Mouse (Mus musculus) hindbrain, embryonic 16.5 days (tissue): ENCODE results near the gene Cd81. TPM values are rescaled to one million over a fixed set of nuclear protein-coding genes. Genes with fewer than 3 reads are reported as not detected.

Experiments
- ATAC-seq: fragments of 200-750 bp; cut with Nextera tagmentation; 2 replicates; pipeline ENCODE4 v1.8.0; 2017; ENCODE audit warnings: moderate TSS enrichment, moderate library complexity
- H3K27ac ChIP-seq: fragments of 300-500 bp; sonication (generic); 2 replicates; pipeline ENCODE4 v1.5.1; 2014; ENCODE audit warnings: low read depth, mild to moderate bottlenecking, control low read depth, low read length, moderate library complexity
- H3K27me3 ChIP-seq: fragments of 300-500 bp; sonication (generic); replicated peaks from 2 replicates; pipeline ENCODE4 v1.6.1; 2014; ENCODE audit warnings: low read length; ENCODE audit not compliant: control insufficient read depth, insufficient read depth
- H3K36me3 ChIP-seq: fragments of 300-500 bp; sonication (generic); 2 replicates; pipeline ENCODE4 v1.6.1; 2014; ENCODE audit warnings: mild to moderate bottlenecking, low read length, moderate library complexity, mixed read lengths; ENCODE audit not compliant: control insufficient read depth, insufficient read depth
- H3K4me1 ChIP-seq: fragments of 300-500 bp; sonication (generic); 2 replicates; pipeline ENCODE4 v1.6.1; 2014; ENCODE audit warnings: low read depth, low read length; ENCODE audit not compliant: control insufficient read depth, insufficient read depth
- H3K4me2 ChIP-seq: fragments of 300-500 bp; sonication (generic); 2 replicates; pipeline ENCODE4 v1.6.1; 2014; ENCODE audit warnings: mild to moderate bottlenecking, low read length, control low read depth, moderate library complexity
- H3K4me3 ChIP-seq: fragments of 300-500 bp; sonication (generic); 2 replicates; pipeline ENCODE4 v1.5.1; 2014; ENCODE audit warnings: mild to moderate bottlenecking, low read length, control low read depth, moderate library complexity
- H3K9ac ChIP-seq: fragments of 300-500 bp; sonication (generic); 2 replicates; pipeline ENCODE4 v1.6.1; 2014; ENCODE audit warnings: low read depth, mild to moderate bottlenecking, control low read depth, low read length, moderate library complexity
- H3K9me3 ChIP-seq: fragments of 300-500 bp; sonication (generic); 2 replicates; pipeline ENCODE4 v1.6.1; 2014; ENCODE audit warnings: mild to moderate bottlenecking, low read length, moderate library complexity; ENCODE audit not compliant: control insufficient read depth
- WGBS: fragments of 180-500 bp; shearing (Covaris S2); extraction: QIAGEN DNeasy Blood & Tissue Kit; methylation state at CpG from one replicate; pipeline ENCODE4 v1.1.7; 2014; 5-methylcytosine and 5-hydroxymethylcytosine counted together
- polyA plus RNA-seq: library from polyadenylated mRNA; unstranded; fragments of >200 nt; fragmentation: Nextera tagmentation; extraction: Ambion mirVana; gene quantifications from 2 replicates; pipeline ENCODE4 v1.2.1, GENCODE M21; 2015

The Cd81 gene
- polyA plus RNA-seq, 1 experiment from 2014 or later: 585 TPM

DNA sequence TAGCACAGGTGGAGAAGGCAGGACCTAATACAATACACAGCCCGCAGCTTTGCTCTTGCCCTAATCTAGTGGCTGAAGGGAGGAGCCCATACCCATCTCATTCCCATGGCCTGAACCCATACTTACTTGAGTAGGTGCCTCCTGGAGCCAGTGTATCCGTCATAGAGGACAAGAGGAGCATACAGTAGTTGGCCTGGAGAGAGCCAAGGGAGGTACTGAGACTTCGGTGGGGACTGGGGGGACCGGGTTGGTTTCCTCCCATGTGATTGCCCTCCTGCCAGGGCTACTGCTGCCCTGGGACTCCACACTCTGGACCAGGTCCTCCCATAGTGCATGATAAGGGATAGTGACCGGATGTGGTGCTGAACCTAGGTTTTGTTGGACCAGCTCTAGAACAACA, 20.1 kb downstream of the Cd81 start:
- no peak overlapping the region for H3K4me3 ChIP-seq
- no peak overlapping the region for H3K9ac ChIP-seq
- no peak overlapping the region for H3K27ac ChIP-seq
- no peak for ATAC-seq
- no peaks in the 10 kb centered on the region for H3K27me3 ChIP-seq
- no peaks in the 10 kb centered on the region for H3K9me3 ChIP-seq
- no peak overlapping the region for H3K4me2 ChIP-seq
- peaks cover 21% of the 10 kb centered on the region for H3K4me1 ChIP-seq
- peaks cover under 1% of the 10 kb centered on the region; the same call in 1 of the 2 replicates for H3K36me3 ChIP-seq
- 87% methylated on average over 5 of the region's 5 CpGs for WGBS

DNA sequence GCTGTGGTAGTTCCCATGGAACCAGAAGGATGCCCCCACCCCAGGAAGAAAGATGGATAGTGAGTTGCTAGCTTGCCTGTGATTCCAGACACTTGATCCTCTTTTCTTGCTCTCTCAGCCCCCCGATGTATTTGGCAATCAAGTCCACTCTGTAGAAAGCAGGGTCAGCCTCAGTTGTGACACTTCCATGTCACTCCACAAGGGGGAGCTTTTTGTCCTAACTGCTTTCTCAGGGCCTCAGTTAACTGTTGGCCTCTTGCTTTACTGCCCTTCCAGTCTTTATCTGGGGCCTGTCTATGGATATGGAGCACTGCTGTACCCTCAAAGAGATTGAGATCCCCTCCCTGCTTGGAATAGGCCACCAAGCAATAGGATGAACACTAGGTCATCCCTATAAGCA, 20.5 kb downstream of the Cd81 start:
- Histone ChIP-seq H3K36me3 (no peaks in the 10 kb centered on the region), H3K9ac (no peak overlapping the region), H3K27me3 (no peaks in the 10 kb centered on the region), H3K9me3 (no peaks in the 10 kb centered on the region), H3K4me3 (no peak overlapping the region), H3K4me1 (peaks cover 16% of the 10 kb centered on the region), H3K27ac (no peak overlapping the region), H3K4me2 (no peak overlapping the region)
- WGBS: 74% methylated on average over 1 of the region's 1 CpGs
- ATAC-seq: no peak

DNA sequence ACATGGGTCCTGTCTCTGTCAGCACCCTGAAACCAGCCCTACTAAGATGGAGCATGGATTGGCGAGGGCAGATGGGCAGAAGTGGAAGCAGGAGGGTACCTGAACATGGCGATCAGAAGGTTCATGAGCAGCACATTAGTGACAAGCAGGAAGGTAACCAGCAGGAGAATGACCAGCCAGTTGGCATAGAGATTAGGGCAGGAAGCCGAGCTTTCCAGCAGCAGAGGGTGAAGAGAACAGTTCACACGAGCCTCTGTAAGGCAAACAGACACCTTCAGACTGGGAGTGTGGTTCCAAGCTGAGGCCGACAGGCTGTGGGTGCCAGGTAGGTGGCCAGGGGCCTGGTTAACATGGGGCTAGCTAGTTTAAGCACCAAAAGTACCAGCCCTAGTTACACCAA, 22.9 kb downstream of the Cd81 start:
- Histone ChIP-seq H3K4me1 (peaks cover 5% of the 10 kb centered on the region), H3K27me3 (no peaks in the 10 kb centered on the region), H3K27ac (no peak overlapping the region), H3K36me3 (no peaks in the 10 kb centered on the region), H3K4me2 (no peak overlapping the region), H3K9ac (no peak overlapping the region), H3K4me3 (no peak overlapping the region), H3K9me3 (no peaks in the 10 kb centered on the region)
- WGBS: 79% methylated on average over 5 of the region's 5 CpGs
- ATAC-seq: no peak

DNA sequence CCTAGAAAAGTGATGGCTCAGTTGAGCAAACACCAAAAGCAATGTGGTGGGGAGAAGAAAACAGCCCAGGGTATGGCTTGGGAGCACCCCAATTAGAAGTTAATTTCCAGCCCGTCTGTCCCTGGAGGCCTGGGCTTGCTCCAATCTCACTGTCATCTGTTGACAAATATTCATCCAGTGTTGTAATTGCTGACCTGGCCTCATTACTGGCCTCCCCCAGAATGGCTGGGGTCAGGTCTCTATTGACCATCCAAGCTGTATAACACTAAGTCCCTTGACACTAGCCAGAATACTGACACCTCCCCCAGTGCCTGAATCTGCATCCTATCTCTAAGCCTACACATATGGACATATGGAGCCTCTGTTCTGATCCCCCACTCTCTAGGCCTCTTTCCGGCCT, 24.8 kb downstream of the Cd81 start:
- no peak for ATAC-seq
- Histone ChIP-seq H3K4me2 (no peak overlapping the region), H3K36me3 (no peaks in the 10 kb centered on the region), H3K27ac (no peak overlapping the region), H3K9ac (no peak overlapping the region), H3K4me3 (no peak overlapping the region), H3K4me1 (no peaks in the 10 kb centered on the region), H3K27me3 (no peaks in the 10 kb centered on the region), H3K9me3 (no peaks in the 10 kb centered on the region)
- 91% methylated on average over 2 of the region's 2 CpGs for WGBS

DNA sequence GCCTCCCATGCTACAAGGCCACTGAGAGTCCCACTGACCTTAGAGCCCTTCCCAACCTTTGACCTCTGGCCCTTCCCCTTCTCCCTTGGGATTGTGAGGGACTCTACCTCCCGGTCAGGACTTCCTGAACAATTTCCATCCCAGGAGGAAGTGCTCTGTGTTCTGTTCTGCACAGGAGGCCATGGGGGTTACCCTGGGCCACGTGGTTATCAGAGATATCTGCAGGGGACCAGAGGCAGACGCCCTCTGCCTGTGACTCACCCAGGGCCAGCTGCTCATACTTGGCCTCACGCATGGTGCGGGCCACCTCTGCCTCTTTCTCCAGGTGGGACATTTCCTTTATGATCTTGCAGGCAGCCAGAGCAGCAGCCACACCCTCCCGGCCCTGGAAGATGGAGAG, 29.5 kb downstream of the Cd81 start:
- no peaks in the 10 kb centered on the region for H3K36me3 ChIP-seq
- no peaks in the 10 kb centered on the region for H3K27me3 ChIP-seq
- H3K4me3 ChIP-seq: no peak overlapping the region
- H3K9me3 ChIP-seq: no peaks in the 10 kb centered on the region
- no peak overlapping the region for H3K27ac ChIP-seq
- WGBS: 70% methylated on average over 6 of the region's 6 CpGs
- no peak for ATAC-seq
- H3K9ac ChIP-seq: no peak overlapping the region
- no peaks in the 10 kb centered on the region for H3K4me1 ChIP-seq
- H3K4me2 ChIP-seq: no peak overlapping the region

DNA sequence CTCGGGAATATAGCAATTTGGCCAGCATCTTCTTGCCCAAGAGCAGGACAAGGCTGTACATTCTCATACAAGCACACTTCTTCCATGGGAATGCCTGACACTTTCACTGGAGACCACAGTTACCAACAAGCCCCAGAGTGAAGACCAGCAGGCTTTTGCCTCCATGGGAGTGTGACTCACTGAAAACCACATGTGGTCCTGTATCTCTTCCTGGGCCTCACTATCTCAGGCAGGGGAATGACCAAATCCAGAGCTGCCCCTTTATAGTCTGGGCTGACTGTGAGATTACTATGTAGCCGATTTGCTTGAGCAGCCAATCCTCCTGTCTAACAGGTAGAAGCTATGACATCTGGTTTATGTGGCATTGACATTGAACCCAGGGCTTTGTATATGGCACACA, 31.2 kb downstream of the Cd81 start:
- no peaks in the 10 kb centered on the region for H3K9me3 ChIP-seq
- no peaks in the 10 kb centered on the region for H3K27me3 ChIP-seq
- H3K27ac ChIP-seq: no peak overlapping the region
- H3K4me2 ChIP-seq: no peak overlapping the region
- H3K4me3 ChIP-seq: no peak overlapping the region
- 85% methylated on average over 2 of the region's 2 CpGs for WGBS
- no peaks in the 10 kb centered on the region for H3K36me3 ChIP-seq
- no peaks in the 10 kb centered on the region for H3K4me1 ChIP-seq
- no peak overlapping the region for H3K9ac ChIP-seq
- no peak for ATAC-seq

DNA sequence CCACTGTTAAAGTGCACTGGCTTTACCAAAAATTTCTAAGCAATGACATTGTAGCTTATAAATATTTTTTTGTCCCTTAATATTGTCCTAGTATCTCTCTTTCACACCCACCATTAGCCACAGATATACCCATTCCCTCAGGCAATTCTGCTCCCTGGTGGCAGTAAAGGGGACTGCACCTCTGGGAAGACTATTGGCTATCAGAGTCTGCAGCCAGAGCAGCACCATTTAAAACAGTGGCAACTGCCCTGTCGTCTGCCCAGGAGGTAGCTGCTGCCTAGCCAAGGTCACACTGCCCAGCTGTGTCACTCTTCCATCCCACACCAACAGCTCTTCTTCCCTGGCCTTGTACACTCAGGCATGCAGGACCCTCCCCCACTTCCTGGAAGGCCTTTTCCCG, 33.8 kb downstream of the Cd81 start:
- 50% methylated on average over 2 of the region's 2 CpGs for WGBS

DNA sequence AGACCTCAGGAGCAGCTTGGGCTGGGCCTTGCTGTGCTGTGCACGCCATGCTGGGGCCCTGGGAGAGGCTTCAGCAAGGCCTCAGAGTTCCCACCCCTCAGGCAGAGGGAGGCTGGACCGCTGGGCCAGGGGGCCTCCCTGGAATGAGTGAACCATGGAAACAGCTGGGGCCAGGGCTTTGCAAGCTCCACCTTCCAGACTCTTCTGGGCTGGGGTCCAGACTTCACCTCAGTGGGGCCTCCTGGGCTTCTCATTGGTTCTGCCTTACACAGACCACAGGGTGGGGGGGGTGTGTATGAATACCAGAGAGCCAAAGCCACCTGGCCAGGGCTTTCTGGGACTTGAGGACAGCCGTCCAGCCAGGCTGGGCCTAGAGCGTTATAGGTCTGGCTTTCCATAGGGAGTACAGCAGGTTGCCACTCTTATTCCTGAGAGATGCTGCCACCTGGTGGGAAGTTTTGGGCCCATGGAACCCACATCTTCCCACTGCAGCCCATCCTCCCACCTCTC, 34.6 kb downstream of the Cd81 start:
- ATAC-seq: peak; percentile 74
- no peaks in the 10 kb centered on the region for H3K9me3 ChIP-seq
- H3K4me1 ChIP-seq: no peaks in the 10 kb centered on the region
- H3K4me2 ChIP-seq: no peak overlapping the region
- H3K27ac ChIP-seq: no peak overlapping the region
- H3K4me3 ChIP-seq: no peak overlapping the region
- no peaks in the 10 kb centered on the region for H3K27me3 ChIP-seq
- H3K36me3 ChIP-seq: no peaks in the 10 kb centered on the region
- WGBS: 24% methylated on average over 3 of the region's 4 CpGs
- no peak overlapping the region; the same call in 1 of the 2 replicates for H3K9ac ChIP-seq

More for the DNA sequence above, 33.8 kb downstream of the Cd81 start:
- ATAC-seq: 0 out of 2 replicates have a peak, but pooled peaks have one; percentile 30
- peak overlapping the region; percentile 11; the same call in 1 of the 2 replicates for H3K9ac ChIP-seq
- no peak overlapping the region for H3K4me3 ChIP-seq
- H3K36me3 ChIP-seq: no peaks in the 10 kb centered on the region
- H3K4me1 ChIP-seq: no peaks in the 10 kb centered on the region
- no peaks in the 10 kb centered on the region for H3K27me3 ChIP-seq
- no peak overlapping the region for H3K4me2 ChIP-seq
- no peak overlapping the region for H3K27ac ChIP-seq
- H3K9me3 ChIP-seq: no peaks in the 10 kb centered on the region

DNA sequence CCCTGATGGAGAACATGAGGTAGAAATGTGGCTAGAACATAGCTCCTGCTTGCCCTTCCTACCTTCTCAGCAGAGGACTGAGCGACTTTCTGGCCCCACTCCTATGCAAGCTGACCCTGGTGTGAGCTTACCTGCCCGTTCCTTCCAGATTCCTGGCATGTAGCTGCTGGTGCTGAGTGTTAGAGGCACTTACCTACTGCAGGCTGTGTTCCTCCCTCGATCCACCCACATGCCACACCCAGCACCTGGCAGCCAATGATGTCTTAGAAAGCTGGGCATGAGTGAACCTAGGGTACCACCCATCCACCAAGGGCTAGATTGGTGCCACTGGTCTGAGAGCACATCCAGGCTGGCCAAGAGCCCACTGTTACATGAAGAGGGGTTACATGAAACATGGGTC, 41.3 kb downstream of the Cd81 start:
- Histone ChIP-seq H3K4me2 (no peak overlapping the region), H3K36me3 (no peaks in the 10 kb centered on the region), H3K27ac (no peak overlapping the region), H3K4me3 (no peak overlapping the region), H3K9ac (no peak overlapping the region), H3K9me3 (no peaks in the 10 kb centered on the region), H3K27me3 (no peaks in the 10 kb centered on the region), H3K4me1 (no peaks in the 10 kb centered on the region)
- no peak for ATAC-seq
- 73% methylated on average over 3 of the region's 3 CpGs for WGBS
